Mouse (Mus musculus) embryonic fibroblast, embryonic 13.5 days (primary cell): Measurements from ENCODE around the gene Vmn1r137.
"Not testable (repeated sequence)": the region's sequence is repeated elsewhere in the genome, so short reads cannot be mapped to it uniquely, and the experiment has no call there.

Experiments used
- CTCF ChIP-seq: IDR thresholded peaks from 2 replicates; pipeline ENCODE4 v1.5.1; 2011; ENCODE audit warnings: mild to moderate bottlenecking, control low read depth, low read length, moderate library complexity, borderline replicate concordance; ENCODE audit not compliant: insufficient read depth
- POLR2A ChIP-seq: IDR thresholded peaks from 2 replicates; pipeline ENCODE4 v1.6.1; 2011; ENCODE audit warnings: low read depth, mild to moderate bottlenecking, control low read depth, low read length, moderate library complexity

DNA sequence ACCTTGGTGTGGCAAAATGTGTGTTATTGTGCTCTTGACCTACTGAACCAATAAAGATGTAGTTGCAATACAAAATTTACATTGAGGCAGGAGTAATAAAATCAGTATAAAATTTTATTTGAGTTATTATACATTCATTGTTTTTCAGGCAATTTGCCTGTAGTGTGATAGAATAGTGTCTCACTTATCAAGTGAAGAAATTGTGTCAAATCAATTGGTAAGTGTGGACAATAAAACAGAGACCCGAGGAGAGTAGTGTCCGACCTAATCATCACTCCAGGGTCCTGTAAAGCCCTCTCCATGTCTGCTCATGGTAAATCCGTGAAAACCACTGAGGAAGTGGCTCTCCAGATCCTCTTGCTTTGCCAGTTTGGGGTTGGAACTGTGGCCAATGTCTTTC lies at the start of gene Vmn1r137:
- not testable (repeated sequence) for TF ChIP-seq POLR2A, CTCF
